Mouse (Mus musculus) cerebellum, adult 9-11 months (tissue): ENCODE results near the gene Plcz1.

Experiments used
- DNase-seq: peaks from one replicate; pipeline ENCODE4 v3.0.0; 2022

The Plcz1 gene

DNA sequence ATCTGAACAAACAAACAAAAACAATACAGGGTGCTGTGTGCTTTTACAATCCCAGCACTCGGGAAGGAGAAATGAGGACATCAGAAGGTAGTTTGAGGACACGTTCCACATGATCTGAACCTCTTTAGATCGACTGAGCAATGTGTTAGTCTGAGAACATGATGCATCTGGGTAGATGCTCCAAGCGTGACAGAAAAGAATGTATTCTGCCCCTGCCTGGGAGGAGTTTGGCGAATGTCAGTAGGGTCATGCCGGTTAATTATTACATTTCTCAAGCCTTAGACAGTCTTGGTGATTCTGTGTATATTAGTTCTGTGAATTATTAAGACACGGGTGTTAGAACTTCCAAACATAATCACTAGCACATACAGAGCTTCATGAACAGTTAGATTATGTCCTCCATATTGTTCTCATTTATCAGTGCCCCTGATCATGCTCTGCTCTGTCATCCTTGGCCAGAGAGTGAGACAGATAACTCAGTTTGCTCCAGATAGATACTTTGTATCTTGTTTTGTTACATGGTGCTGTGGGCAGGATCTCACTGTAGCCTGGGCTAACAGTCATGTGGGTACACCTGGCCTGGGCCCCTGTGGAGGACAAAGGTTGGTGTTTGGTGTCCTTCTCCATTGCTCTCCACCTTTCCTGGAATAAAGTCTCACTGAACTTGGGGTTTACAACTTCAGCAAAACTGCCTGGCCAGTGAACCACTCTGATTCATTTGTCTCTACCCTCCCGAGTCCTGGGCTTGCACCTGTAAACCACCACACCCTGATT lies 94.0 kb downstream of the Plcz1 start:
- DNase-seq = no peak
